Mouse (Mus musculus): ENCODE measurements around the gene Riok2.

- TF ChIP-seq CTCF (IDR thresholded peaks at IDR 0.05; ENCODE audit: borderline replicate concordance, insufficient read depth, low read depth, low read length): peak; percentile 52; the same call in 1 of the 2 replicates
- no peak for TF ChIP-seq POLR2A (IDR thresholded peaks at IDR 0.05; ENCODE audit: borderline replicate concordance, insufficient read depth, low read length)
Observed at GRCm38 (mm10) chr17:17402222-17403004, 28.3 kb downstream of the Riok2 start, which contains the start of gene Lix1.
